Mouse (Mus musculus) kidney, embryonic 14.5 days (tissue): ENCODE data around the gene Gm10318. TPM values are rescaled to one million over a fixed set of nuclear protein-coding genes. Genes with fewer than 3 reads are reported as not detected.

Experiments
- ATAC-seq: fragments of 200-750 bp; cut with Nextera tagmentation; 2 replicates; pipeline ENCODE4 v1.8.0; 2017; ENCODE audit warnings: moderate number of reproducible peaks, mild to moderate bottlenecking, moderate TSS enrichment, moderate library complexity; ENCODE audit not compliant: low FRiP score, low TSS enrichment
- H3K27ac ChIP-seq: fragments of 300-500 bp; sonication (generic); 2 replicates; pipeline ENCODE4 v1.5.1; 2014; ENCODE audit warnings: low read depth, mild to moderate bottlenecking, low read length, moderate library complexity, mixed read lengths
- H3K27me3 ChIP-seq: fragments of 300-500 bp; sonication (generic); 2 replicates; pipeline ENCODE4 v1.6.1; 2014; ENCODE audit warnings: mild to moderate bottlenecking, low read length; ENCODE audit not compliant: control insufficient read depth, insufficient read depth
- H3K36me3 ChIP-seq: fragments of 300-500 bp; sonication (generic); 2 replicates; pipeline ENCODE4 v1.6.1; 2014; ENCODE audit warnings: low read length, mixed read lengths; ENCODE audit not compliant: control insufficient read depth, insufficient read depth
- H3K4me1 ChIP-seq: fragments of 300-500 bp; sonication (generic); 2 replicates; pipeline ENCODE4 v1.6.1; 2014; ENCODE audit warnings: low read length, mixed read lengths; ENCODE audit not compliant: control insufficient read depth, insufficient read depth
- H3K4me2 ChIP-seq: fragments of 300-500 bp; sonication (generic); replicated peaks from 2 replicates; pipeline ENCODE4 v1.6.1; 2014; ENCODE audit warnings: low read depth, mild to moderate bottlenecking, low read length
- H3K4me3 ChIP-seq: fragments of 300-500 bp; sonication (generic); 2 replicates; pipeline ENCODE4 v1.5.1; 2014; ENCODE audit warnings: mild to moderate bottlenecking, low read length
- H3K9ac ChIP-seq: fragments of 300-500 bp; sonication (generic); 2 replicates; pipeline ENCODE4 v1.6.1; 2014; ENCODE audit warnings: low read depth, mild to moderate bottlenecking, low read length, moderate library complexity
- H3K9me3 ChIP-seq: fragments of 300-500 bp; sonication (generic); 2 replicates; pipeline ENCODE4 v1.6.1; 2016; ENCODE audit warnings: low read length; ENCODE audit not compliant: control insufficient read depth
- WGBS: fragments of 180-500 bp; shearing (Covaris S2); extraction: QIAGEN DNeasy Blood & Tissue Kit; methylation state at CpG from one replicate; pipeline ENCODE4 v1.1.7; 2014; 5-methylcytosine and 5-hydroxymethylcytosine counted together
- polyA plus RNA-seq: library from polyadenylated mRNA; unstranded; fragments of >200 nt; fragmentation: Nextera tagmentation; extraction: Ambion mirVana; gene quantifications from 2 replicates; pipeline ENCODE4 v1.2.1, GENCODE M21; 2014

The Gm10318 gene
- not detected in 2 replicates for polyA plus RNA-seq

GRCm38 (mm10) chr10:77852559-77852958, at the start of gene Gm10318:
Gene Gm10318, plus strand, starts transcription at chr10:77852859.
- no peak within 1 kb of the TSS for H3K4me3 ChIP-seq
- ATAC-seq, result no peak
- no peaks in the 10 kb centered on the region for H3K36me3 ChIP-seq
- H3K9ac ChIP-seq, result no peak within 1 kb of the TSS
- WGBS, result 69% methylated on average over 9 of the region's 9 CpGs
- no peak within 1 kb of the TSS for H3K4me2 ChIP-seq
- no peaks in the 10 kb centered on the region for H3K9me3 ChIP-seq
- H3K27me3 ChIP-seq, result no peaks in the 10 kb centered on the region
- no peaks in the 10 kb centered on the region for H3K4me1 ChIP-seq
- H3K27ac ChIP-seq, result no peak within 1 kb of the TSS

DNA sequence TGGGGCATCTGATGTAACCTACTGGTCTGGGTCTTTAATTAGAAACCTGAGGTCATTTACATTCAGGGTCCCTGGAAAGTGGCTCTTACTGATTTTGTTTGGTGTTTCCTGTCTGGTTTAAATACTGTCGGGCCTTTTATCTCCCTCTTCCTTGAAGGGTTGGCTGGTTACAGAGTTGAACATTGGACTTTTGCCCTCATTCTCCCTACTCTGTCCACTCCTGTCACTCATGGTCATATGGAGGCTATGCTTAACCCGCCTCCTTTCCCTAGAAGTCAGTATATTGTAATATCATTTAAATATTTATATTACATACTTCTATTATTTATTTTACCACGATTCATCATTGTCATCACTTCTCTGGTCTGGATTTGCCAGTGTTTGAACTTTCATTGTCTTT, 48.6 kb upstream of the Gm10318 start:
- H3K27me3 ChIP-seq, result no peaks in the 10 kb centered on the region
- H3K27ac ChIP-seq, result no peak overlapping the region
- no peak for ATAC-seq
- WGBS, result 81% methylated on average over 3 of the region's 3 CpGs
- no peaks in the 10 kb centered on the region for H3K36me3 ChIP-seq
- H3K4me1 ChIP-seq, result no peaks in the 10 kb centered on the region
- no peak overlapping the region for H3K4me2 ChIP-seq
- no peaks in the 10 kb centered on the region; the same call in 1 of the 2 replicates for H3K9me3 ChIP-seq
- H3K9ac ChIP-seq, result no peak overlapping the region
- no peak overlapping the region for H3K4me3 ChIP-seq

DNA sequence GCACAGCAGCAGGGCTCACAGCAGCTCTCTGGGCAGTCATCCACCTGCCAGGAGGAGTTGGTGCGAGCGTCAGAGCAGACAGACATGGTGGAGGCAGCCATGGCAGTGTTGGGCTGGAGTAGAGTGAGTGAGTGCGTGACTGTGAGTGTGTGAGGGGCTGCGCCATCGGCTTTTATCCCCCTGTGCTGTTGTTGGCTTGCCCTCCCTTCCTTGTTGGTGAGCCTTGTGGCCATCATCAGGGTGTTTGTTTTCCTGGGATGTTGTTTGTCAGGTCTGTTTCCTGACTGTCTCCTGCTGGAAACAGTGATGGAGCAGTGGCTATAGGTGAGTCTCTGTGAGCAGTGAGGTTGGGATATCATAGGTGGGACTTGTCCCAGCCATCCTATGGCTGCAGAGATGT, 40.9 kb upstream of the Gm10318 start, which contains the start of gene Gm9507:
Gene Gm9507 (minus strand): TSS at position 101 of the 400 bp plus-strand sequence.
- no peak for ATAC-seq
- H3K4me1 ChIP-seq, result no peaks in the 10 kb centered on the region
- WGBS, result 65% methylated on average over 5 of the region's 5 CpGs

DNA sequence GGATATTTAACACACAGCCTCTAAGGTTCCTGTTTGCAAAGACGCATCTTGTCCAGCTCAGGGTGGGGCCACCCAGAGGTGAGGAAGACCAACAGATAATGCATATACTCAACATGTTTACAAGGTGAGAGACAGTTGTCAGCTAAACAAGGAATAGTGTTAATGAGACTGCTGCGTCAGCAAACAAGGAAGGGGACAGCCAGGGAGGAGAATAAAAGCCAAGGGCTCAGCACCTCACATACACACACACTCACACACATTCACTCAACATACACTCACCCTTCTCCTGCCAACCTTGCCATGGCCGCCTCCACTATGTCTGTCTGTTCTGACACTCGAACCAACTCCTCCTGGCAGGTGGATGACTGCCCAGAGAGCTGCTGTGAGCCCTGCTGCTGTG, 38.3 kb upstream of the Gm10318 start, which contains the start of gene Gm2696:
Gene Gm2696 (plus strand): TSS at position 301 of the 400 bp plus-strand sequence.
- ATAC-seq, result no peak
- WGBS, result 70% methylated on average over 4 of the region's 4 CpGs
- Histone ChIP-seq H3K27ac (no peak within 1 kb of the TSS), H3K9me3 (peaks cover 4% of the 10 kb centered on the region), H3K4me1 (no peaks in the 10 kb centered on the region), H3K36me3 (no peaks in the 10 kb centered on the region), H3K4me2 (no peak within 1 kb of the TSS), H3K9ac (no peak within 1 kb of the TSS), H3K27me3 (no peaks in the 10 kb centered on the region), H3K4me3 (no peak within 1 kb of the TSS)

More for the DNA sequence above, 40.9 kb upstream of the Gm10318 start, which contains the start of gene Gm9507:
- Histone ChIP-seq H3K9me3 (peaks cover 4% of the 10 kb centered on the region), H3K9ac (no peak within 1 kb of the TSS), H3K4me2 (no peak within 1 kb of the TSS), H3K4me3 (no peak within 1 kb of the TSS), H3K27ac (no peak within 1 kb of the TSS), H3K27me3 (no peaks in the 10 kb centered on the region), H3K36me3 (no peaks in the 10 kb centered on the region)

DNA sequence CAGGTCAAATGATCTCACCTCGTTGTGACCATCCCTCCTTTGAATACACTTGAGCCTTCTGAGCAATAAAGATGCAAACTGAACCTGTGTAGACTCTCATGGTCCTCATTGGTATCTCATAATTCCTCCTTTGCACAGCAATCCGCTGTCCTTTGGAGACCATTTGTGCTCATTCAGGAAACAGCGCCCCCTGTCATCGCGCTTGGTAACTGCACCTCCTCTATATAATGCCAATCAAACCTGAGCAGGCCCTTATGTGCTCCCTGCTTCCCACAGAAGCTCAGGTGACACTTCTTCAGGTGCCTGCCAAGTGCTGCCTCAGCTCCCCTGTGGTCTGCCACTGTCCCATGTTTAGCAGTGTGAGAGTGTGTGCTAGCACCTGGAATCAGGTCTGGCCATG, 37.1 kb upstream of the Gm10318 start:
- Histone ChIP-seq H3K36me3 (no peaks in the 10 kb centered on the region), H3K4me3 (no peak overlapping the region), H3K4me1 (no peaks in the 10 kb centered on the region), H3K27ac (no peak overlapping the region), H3K4me2 (no peak overlapping the region), H3K9ac (no peak overlapping the region), H3K9me3 (no peaks in the 10 kb centered on the region), H3K27me3 (no peaks in the 10 kb centered on the region)
- 35% methylated on average over 5 of the region's 5 CpGs for WGBS
- no peak for ATAC-seq

DNA sequence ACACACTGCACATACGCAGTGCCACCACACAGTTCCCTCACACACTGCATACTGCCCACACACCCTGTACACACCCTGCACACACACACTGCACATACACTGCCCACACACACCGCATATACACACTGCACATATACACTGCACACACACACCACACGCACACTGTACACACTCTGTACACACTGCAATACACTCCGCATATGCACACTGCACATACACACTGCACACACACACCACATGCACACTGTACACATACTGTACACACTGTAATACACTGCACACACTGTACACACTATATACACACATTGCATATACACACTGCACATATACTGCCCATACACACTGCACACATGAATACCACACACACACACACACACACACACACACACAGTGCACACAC, 34.1 kb upstream of the Gm10318 start:
- H3K4me3 ChIP-seq, result no peak overlapping the region
- ATAC-seq, result no peak
- H3K9me3 ChIP-seq, result peaks cover 2% of the 10 kb centered on the region; the same call in 1 of the 2 replicates
- no peak overlapping the region for H3K4me2 ChIP-seq
- H3K9ac ChIP-seq, result no peak overlapping the region
- H3K27ac ChIP-seq, result no peak overlapping the region
- no peaks in the 10 kb centered on the region for H3K27me3 ChIP-seq
- H3K36me3 ChIP-seq, result no peaks in the 10 kb centered on the region
- H3K4me1 ChIP-seq, result no peaks in the 10 kb centered on the region
- WGBS, result 97% methylated on average over 4 of the region's 4 CpGs

DNA sequence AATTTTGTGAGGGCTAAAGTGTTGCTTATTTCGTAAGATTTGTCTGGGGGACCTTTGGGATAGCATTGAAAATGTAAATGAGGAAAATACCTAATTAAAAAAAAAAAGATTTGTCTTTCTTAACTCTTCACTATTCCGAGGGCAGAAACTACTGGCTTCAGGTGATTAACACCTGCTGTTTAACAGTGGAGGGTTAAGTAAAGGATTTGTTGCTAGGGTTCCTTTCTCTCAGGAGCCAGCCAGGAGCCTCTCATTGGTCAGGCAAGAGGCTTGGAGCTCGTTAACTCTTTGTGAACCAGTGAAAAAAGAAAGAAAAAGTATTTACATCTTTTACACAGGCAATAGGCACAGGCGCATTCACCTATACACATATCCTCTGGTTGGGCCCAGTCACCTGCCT, 33.5 kb upstream of the Gm10318 start:
- no peak for ATAC-seq
- 54% methylated on average over 4 of the region's 4 CpGs for WGBS
- H3K27ac ChIP-seq, result no peak overlapping the region
- no peak overlapping the region for H3K4me3 ChIP-seq
- no peak overlapping the region for H3K9ac ChIP-seq
- no peak overlapping the region for H3K4me2 ChIP-seq
- no peaks in the 10 kb centered on the region for H3K36me3 ChIP-seq
- H3K9me3 ChIP-seq, result peaks cover 2% of the 10 kb centered on the region; the same call in 1 of the 2 replicates
- no peaks in the 10 kb centered on the region for H3K4me1 ChIP-seq
- H3K27me3 ChIP-seq, result no peaks in the 10 kb centered on the region

DNA sequence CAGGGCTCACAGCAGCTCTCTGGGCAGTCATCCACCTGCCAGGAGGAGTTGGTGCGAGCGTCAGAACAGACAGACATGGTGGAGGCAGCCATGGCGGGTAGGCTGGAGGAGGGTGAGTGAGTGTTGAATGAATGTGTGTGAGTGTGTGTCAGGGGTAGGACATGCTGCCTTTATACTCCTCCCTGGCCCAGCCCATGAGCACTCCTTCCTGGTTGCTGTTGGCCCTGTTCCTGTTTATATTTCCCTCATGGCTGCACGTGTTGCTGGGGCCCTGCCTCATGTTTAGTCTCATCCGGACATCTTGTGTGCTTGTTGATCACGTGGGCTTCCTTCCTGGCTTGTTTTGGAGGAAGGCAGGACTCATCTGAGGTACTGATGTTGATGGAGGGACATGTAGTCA, 25.7 kb upstream of the Gm10318 start, which contains the start of gene Krtap10-4:
Gene Krtap10-4 (minus strand): TSS at position 145 of the 400 bp plus-strand sequence.
- WGBS, result 69% methylated on average over 5 of the region's 6 CpGs
- Histone ChIP-seq H3K27ac (no peak within 1 kb of the TSS), H3K4me1 (no peaks in the 10 kb centered on the region), H3K9me3 (peaks cover 2% of the 10 kb centered on the region; the same call in 1 of the 2 replicates), H3K9ac (no peak within 1 kb of the TSS), H3K4me3 (no peak within 1 kb of the TSS), H3K4me2 (no peak within 1 kb of the TSS), H3K27me3 (no peaks in the 10 kb centered on the region), H3K36me3 (no peaks in the 10 kb centered on the region)
- no peak for ATAC-seq

DNA sequence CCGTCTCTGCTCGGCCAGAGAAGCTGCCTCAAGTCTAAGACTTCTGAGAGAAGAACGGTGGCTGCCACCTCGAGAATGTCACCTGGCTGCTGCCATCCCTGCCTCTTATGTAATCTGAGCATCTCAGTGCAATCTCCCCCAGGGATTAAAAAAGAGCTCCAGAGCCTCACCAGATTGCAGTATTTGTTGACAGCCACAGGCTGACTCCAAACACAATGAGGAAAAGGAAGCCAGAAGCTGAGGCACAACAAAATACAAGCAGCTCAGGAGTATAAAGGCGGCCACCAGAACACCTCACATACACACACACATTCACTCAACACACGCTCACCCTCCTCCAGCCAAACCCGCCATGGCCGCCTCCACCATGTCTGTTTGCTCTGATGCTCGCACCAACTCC, 17.0 kb upstream of the Gm10318 start, which contains the start of gene Krtap10-10:
Gene Krtap10-10 (plus strand): TSS at position 301 of the 400 bp plus-strand sequence.
- Histone ChIP-seq H3K9ac (no peak within 1 kb of the TSS), H3K4me1 (no peaks in the 10 kb centered on the region), H3K27me3 (no peaks in the 10 kb centered on the region), H3K9me3 (no peaks in the 10 kb centered on the region), H3K27ac (no peak within 1 kb of the TSS), H3K4me2 (no peak within 1 kb of the TSS), H3K36me3 (no peaks in the 10 kb centered on the region), H3K4me3 (no peak within 1 kb of the TSS)
- WGBS, result 73% methylated on average over 7 of the region's 9 CpGs
- ATAC-seq, result no peak
